Mouse (Mus musculus) embryonic facial prominence, embryonic 10.5 days (tissue): ENCODE results near the gene Aars2. TPM values are rescaled to one million over a fixed set of nuclear protein-coding genes. Genes with fewer than 3 reads are reported as not detected.

Experiments used
- DNase-seq: peaks from one replicate; pipeline ENCODE4 v3.0.0-alpha.2; 2017; ENCODE audit warnings: low spot score
- H3K27ac ChIP-seq: fragments of 300-500 bp; sonication (generic); replicated peaks from 2 replicates; pipeline ENCODE4 v1.5.1; 2016; ENCODE audit warnings: mild to moderate bottlenecking
- H3K27me3 ChIP-seq: fragments of 300-500 bp; sonication (generic); replicated peaks from 2 replicates; pipeline ENCODE4 v1.6.1; 2016; ENCODE audit warnings: low read depth, mild to moderate bottlenecking; ENCODE audit not compliant: poor library complexity, severe bottlenecking
- H3K36me3 ChIP-seq: fragments of 300-500 bp; sonication (generic); replicated peaks from 2 replicates; pipeline ENCODE4 v1.6.1; 2016; ENCODE audit warnings: mild to moderate bottlenecking, moderate library complexity
- H3K4me1 ChIP-seq: fragments of 300-500 bp; sonication (generic); 2 replicates; pipeline ENCODE4 v1.6.1; 2016
- H3K4me3 ChIP-seq: fragments of 300-500 bp; sonication (generic); 2 replicates; pipeline ENCODE4 v1.5.1; 2016; ENCODE audit warnings: mild to moderate bottlenecking, moderate library complexity
- H3K9me3 ChIP-seq: fragments of 300-500 bp; sonication (generic); 2 replicates; pipeline ENCODE4 v1.6.1; 2016; ENCODE audit warnings: mild to moderate bottlenecking
- WGBS: fragments of 180-500 bp; shearing (Covaris S2); methylation state at CpG from one replicate; pipeline ENCODE4 v1.1.7; 2016; 5-methylcytosine and 5-hydroxymethylcytosine counted together
- polyA plus RNA-seq: library from polyadenylated mRNA; unstranded; fragments of >200 nt; fragmentation: Nextera tagmentation; extraction: Ambion mirVana; gene quantifications from 2 replicates; pipeline ENCODE4 v1.2.1, GENCODE M21; 2016

Gene Aars2
- polyA plus RNA-seq, 1 experiment from 2014 or later: 33.7 TPM

GRCm38 (mm10) chr17:45567162-45567601 lies 60.5 kb downstream of the Aars2 start:
- Histone ChIP-seq H3K9me3 (no peaks in the 10 kb centered on the region), H3K4me1 (peaks cover 60% of the 10 kb centered on the region), H3K27me3 (no peaks in the 10 kb centered on the region), H3K4me3 (peak overlapping the region; percentile 30), H3K27ac (no peak overlapping the region), H3K36me3 (peaks cover 71% of the 10 kb centered on the region)
- no peak for DNase-seq
- WGBS: 32% methylated on average over 4 of the region's 4 CpGs

- Histone ChIP-seq H3K27me3 (no peaks in the 10 kb centered on the region), H3K27ac (no peak overlapping the region), H3K36me3 (peaks cover 71% of the 10 kb centered on the region), H3K4me1 (peaks cover 58% of the 10 kb centered on the region), H3K9me3 (no peaks in the 10 kb centered on the region), H3K4me3 (no peak overlapping the region)
- WGBS: 89% methylated on average over 12 of the region's 12 CpGs
- peak; percentile 10 for DNase-seq
Observed at GRCm38 (mm10) chr17:45568990-45569389, 62.3 kb downstream of the Aars2 start.

GRCm38 (mm10) chr17:45569999-45570398 lies 63.4 kb downstream of the Aars2 start:
- DNase-seq: peak; percentile 9
- Histone ChIP-seq H3K4me1 (peaks cover 58% of the 10 kb centered on the region), H3K36me3 (peaks cover 71% of the 10 kb centered on the region), H3K27ac (no peak overlapping the region), H3K27me3 (no peaks in the 10 kb centered on the region), H3K4me3 (peak overlapping the region; percentile 1; the same call in 1 of the 2 replicates), H3K9me3 (no peaks in the 10 kb centered on the region)
- 83% methylated on average over 4 of the region's 4 CpGs for WGBS

Other genes starting within 250 kb of the Aars2 start
- gene Cdc5l, start 73.1 kb upstream of the Aars2 start, polyA plus RNA-seq: 66.7 and 68.9 TPM in 2 replicates
- 0.39 and 0.55 TPM in 2 replicates for gene Spats1, start 31.4 kb upstream of the Aars2 start, polyA plus RNA-seq
- 1.1 TPM in 2 replicates for gene Tcte1, start 16.6 kb downstream of the Aars2 start, polyA plus RNA-seq
- 5.8 and 8.3 TPM in 2 replicates for gene Tmem151b, start 42.8 kb downstream of the Aars2 start, polyA plus RNA-seq
- 6.6 and 7.1 TPM in 2 replicates for gene Nfkbie, start 48.9 kb downstream of the Aars2 start, polyA plus RNA-seq
- 95.8 and 101 TPM in 2 replicates for gene Slc35b2, start 57.0 kb downstream of the Aars2 start, polyA plus RNA-seq
- gene Hsp90ab1, start 66.4 kb downstream of the Aars2 start, polyA plus RNA-seq: 2,187 and 2,215 TPM in 2 replicates
- gene Slc29a1, start 92.8 kb downstream of the Aars2 start, polyA plus RNA-seq: 53.4 and 58.1 TPM in 2 replicates
- 0.39 TPM in 2 replicates for gene Mymx, start 95.3 kb downstream of the Aars2 start, polyA plus RNA-seq
- 0.81 and 0.84 TPM in 2 replicates for gene Capn11, start 152.5 kb downstream of the Aars2 start, polyA plus RNA-seq
- 156 and 170 TPM in 2 replicates for gene Mrpl14, start 179.5 kb downstream of the Aars2 start, polyA plus RNA-seq
- gene Tmem63b, start 180.1 kb downstream of the Aars2 start, polyA plus RNA-seq: 41.6 and 51.6 TPM in 2 replicates
- not detected in 2 replicates for gene 1600014C23Rik, start 227.0 kb downstream of the Aars2 start, polyA plus RNA-seq